Mouse (Mus musculus): ENCODE results near the gene Pbrm1. TPM values are rescaled to one million over a fixed set of nuclear protein-coding genes. Genes with fewer than 3 reads are reported as not detected.
A peak's percentile ranks its signal among the peaks of the same experiment; 100 is the strongest.

Gene Pbrm1
- total RNA-seq, 2 experiments from 2014 or later, result 64.6 to 82.9 TPM

DNA sequence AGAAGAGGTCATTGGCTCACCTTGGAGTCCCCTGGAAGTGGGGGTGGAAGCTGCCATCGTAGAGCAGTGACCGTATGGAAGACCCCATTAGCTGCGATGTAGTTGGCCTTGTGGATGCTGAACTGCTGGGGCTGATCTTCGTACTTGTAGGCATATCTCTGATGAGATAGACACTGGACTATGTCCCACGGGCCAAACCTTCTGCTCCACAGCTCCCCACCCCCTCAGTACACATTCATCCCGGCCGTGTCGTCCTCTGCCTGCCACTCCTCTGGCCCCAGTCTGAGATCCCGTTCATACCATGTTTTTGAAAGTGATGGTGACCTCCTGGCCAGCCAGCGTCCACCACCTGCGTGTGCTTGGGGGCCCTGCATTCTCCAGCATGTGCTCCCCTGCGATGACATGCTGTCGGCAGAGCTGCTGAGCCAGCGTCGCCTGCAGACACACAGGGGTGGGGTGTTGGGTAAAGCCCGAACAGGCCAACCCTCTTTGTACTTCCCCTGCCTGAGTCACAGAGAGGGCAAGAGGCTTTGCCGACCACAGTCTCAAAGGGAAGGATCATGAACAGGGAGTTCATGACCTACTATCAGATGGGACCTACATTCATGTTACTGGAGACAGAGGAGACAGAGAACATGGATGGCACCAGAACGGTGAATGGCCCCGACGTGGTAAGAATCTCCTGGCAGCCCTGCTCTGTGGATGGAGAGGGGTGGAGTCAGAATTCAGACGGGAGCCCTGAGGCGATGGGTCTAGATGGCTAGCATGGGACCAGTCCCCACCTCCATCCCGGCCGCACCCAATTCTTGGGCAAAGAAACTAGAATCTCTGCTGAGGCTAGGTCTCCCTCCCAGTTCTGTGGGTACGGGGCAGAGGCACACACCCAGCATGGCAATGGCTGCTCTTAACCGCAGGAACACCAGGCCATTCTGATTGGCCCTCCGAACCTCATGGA, 141.5 kb downstream of the Pbrm1 start:
- ATAC-seq (replicated peaks; ENCODE audit: low FRiP score, low TSS enrichment, poor library complexity, severe bottlenecking), result no peak

DNA sequence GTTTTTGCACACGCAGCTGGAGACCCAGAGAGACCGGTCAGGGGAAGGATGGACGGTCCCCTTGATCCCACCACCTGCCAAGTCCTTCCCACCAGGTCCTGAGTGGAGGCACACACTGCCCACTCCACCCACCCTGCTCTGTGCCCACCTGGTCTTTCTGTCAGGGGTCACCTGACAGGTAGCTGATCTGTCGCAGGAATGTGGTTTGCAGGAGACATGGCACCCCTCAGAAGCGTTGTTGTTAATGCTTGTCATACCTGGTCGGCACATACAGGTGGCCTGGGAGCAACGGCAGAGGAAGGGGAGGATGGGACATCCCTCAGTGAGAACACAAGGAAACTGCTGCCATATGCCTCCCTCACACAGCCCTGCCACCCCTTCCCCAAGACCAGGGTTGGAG, 142.3 kb downstream of the Pbrm1 start:
- ATAC-seq (replicated peaks; ENCODE audit: low FRiP score, low TSS enrichment, poor library complexity, severe bottlenecking), result no peak

DNA sequence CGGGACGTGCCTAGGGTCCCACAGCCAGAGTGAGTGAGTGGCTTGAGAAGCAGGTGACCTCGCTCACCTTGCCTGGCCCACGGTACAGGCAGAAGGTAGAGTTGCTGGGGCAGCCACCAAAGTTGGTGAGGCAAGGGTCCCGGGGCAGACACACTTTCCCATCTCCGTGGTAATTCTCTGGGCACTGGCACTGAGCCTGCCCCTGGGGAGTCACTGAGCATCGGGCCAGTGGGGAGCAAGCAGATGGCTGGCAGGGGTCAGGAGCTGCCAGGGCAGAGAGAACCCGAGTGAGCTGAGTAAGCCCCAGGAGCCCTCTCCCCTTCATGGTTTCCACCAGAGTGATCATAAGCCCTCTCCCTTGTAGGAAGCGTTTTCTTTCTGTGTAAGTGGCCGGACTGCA, 142.7 kb downstream of the Pbrm1 start:
- ATAC-seq (replicated peaks; ENCODE audit: low FRiP score, low TSS enrichment, poor library complexity, severe bottlenecking), result no peak

DNA sequence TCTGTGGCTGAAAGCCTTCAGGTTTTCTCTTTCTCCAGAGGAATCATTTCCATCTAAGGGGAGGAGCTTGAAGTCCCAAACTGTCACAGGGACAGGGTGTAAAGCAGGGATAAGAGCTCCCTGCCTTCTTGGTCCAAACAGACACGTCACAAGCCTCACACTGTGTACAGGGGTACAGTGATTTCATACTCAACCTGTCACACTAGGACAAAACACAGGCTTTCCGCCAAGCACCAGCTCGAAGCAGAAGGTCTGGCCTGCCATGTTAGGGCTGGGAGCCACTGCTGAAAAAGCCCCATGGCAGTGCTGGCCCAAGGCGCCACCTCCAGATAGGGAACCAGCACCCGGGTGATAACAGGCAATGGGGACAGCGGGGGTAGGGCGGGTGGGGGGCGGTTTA, 145.1 kb downstream of the Pbrm1 start:
- ATAC-seq (replicated peaks; ENCODE audit: low FRiP score, low TSS enrichment, poor library complexity, severe bottlenecking), result 0 out of 2 replicates have a peak, but pooled peaks have one; percentile 15

DNA sequence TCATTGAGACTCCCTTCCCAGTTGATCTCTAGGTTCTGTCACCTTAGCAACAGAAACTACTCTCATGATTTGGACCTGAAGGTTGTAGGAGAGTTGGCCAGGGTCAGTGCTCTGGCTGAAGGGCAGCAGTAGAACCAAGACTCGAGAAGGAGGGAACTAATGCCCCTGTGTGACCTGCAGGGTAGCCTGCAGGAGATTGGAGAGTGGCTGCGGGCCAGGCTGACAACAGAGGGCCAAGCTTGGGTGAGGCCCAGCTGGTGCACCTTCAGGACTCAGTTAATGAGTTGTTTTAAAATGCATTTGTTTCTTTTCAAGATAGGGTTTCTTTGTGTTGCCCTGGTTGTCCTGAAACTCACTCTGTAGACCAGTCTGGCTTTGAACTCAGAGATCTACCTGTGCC, 146.1 kb downstream of the Pbrm1 start:
- ATAC-seq (replicated peaks; ENCODE audit: low FRiP score, low TSS enrichment, poor library complexity, severe bottlenecking), result no peak

DNA sequence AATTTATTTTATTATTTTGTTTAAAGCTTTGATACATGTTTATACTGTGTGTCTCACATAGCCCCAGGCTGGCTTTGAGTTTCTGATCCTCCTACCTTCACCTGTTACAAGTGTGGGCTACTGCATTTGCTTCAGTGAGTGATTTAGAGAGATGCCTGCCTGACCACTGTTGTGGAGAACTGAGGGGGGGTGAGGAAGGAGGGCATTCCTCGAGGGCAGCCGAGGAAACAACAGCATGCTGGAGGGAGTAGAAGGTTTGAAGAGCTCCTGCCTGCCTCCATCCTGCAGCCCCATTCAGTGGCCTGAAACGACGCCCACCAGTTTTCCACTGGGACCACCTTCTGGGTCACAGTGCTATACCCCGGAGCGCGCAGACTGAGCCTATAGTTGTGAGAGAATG, 146.5 kb downstream of the Pbrm1 start:
- ATAC-seq (replicated peaks; ENCODE audit: low FRiP score, low TSS enrichment, poor library complexity, severe bottlenecking), result no peak

DNA sequence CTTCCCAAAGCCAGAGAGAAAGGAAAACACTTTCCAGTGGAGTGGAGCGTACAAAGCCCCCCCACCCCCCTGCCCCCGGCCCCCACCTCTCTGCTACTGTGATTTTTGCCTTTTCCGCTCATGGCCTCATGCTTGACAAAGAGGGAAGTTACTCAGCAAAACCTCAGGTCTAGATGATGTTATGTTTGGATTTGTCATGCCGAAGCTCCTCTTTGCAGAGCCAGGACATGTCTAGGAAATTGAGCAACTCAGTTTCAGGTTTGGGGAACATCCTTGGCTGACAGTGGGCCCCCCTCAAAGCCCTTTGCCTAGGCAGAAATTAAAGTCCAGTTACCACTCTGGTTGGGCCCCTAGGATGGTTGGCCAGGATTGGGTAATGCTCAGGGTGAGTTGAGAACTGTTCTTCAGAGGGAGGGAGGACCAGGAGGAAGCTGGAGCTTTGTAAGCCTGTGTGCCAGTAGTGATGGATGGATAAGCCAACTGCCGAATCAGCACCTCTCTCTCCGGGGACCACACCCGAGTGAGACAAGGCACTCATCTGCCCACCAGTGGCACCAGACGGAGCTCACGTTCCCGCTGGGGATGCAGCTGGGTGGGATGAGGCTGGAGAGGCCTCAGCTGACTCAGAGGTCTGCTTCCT, 147.2 kb downstream of the Pbrm1 start:
- ATAC-seq (replicated peaks; ENCODE audit: low FRiP score, low TSS enrichment, poor library complexity, severe bottlenecking), result peak; percentile 39; the same call in 1 of the 2 replicates

DNA sequence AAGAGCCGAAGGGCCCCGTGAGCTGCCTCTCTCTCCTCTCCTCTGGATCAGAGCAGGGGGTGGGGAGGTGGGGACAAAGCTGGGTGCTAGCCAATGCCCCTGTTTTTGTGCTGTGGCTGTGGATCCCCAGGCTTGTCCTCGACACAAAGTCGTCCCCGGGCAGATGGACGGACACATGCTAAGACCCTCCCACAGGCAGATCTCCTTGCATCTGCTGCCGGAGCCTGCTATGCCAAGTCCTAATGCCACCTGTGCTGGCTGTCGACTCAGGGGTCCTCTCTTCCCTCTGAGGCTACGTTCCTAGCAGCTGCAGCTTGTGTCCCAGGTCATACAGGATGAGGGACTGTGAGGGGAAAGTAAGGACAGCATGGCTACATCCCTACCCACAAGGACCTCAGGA, 147.9 kb downstream of the Pbrm1 start:
- no peak for ATAC-seq (replicated peaks; ENCODE audit: low FRiP score, low TSS enrichment, poor library complexity, severe bottlenecking)

DNA sequence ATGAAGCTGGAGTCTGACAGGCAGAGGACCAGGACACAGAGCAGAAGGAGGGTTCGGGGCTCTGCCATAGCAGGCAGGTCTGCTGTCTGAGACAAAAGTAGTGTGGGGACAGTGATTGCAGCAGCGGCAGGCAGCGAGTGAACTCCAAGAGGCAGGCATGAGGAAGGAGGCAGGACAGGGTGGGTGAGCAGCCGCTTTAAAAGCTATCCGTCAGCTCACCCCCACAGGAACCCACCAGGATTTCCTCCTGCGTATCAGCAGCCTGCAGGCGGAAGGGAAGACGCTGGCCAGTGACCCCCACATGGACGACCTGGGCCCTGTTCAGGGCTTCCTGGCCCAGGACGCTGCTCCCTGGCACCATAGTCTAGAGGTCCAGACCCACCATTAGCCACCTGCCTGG, 149.5 kb downstream of the Pbrm1 start, which contains the start of gene Stab1:
Gene Stab1 (minus strand): TSS at position 217 of the 400 bp plus-strand sequence.
- ATAC-seq (replicated peaks; ENCODE audit: low FRiP score, low TSS enrichment, poor library complexity, severe bottlenecking), result no peak

DNA sequence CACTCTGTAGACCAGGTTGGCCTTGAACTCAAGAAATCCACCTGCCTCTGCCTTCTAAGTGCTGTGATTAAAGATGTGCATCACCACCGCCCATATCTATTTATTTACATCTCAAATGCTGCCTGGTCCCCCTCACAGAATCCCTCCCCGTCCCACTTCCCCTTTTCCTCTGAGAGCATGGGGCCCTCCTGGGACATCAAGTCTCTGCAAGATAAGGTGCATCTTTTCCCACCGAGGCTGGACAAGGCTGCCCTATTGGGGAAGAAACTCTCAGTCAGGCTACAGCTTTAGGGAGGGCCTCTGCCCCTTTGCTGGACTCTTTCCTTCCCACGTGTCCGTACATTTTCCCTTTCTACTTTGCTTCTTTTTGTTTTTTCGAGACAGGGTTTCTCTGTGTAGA, 150.6 kb downstream of the Pbrm1 start:
- ATAC-seq (replicated peaks; ENCODE audit: low FRiP score, low TSS enrichment, poor library complexity, severe bottlenecking), result no peak

DNA sequence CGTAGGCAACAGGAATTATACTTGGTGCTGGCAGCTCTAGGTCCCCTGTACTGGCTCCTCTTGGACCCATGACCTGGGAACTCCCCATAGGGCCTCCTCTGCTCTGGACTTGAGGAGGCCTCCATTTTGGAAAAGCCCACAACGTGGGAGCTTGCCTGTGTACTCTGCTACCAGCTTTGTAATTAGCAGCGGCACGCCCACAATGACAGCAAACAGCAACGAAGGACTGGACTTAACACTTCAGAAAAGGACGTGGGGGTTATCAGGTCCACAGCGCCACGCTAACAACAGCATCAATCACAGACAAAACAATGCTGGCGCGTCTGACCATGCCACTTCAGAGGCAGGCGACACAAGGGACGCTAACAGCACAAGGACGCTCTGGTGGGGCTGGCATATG, 152.0 kb downstream of the Pbrm1 start:
- ATAC-seq (replicated peaks; ENCODE audit: low FRiP score, low TSS enrichment, poor library complexity, severe bottlenecking), result no peak

Other genes starting within 250 kb of the Pbrm1 start
- gene Tmem110, start 193.5 kb upstream of the Pbrm1 start, total RNA-seq (2014; fragmentation: Nextera tagmentation), result 3.3 and 14.3 TPM in 2 replicates
- 4.1 and 6.9 TPM in 2 replicates for gene Tmem110, start 193.5 kb upstream of the Pbrm1 start, total RNA-seq (2017)
- gene Mustn1, start 139.9 kb upstream of the Pbrm1 start, total RNA-seq (2014; fragmentation: Nextera tagmentation), result 0.52 and 1.4 TPM in 2 replicates
- gene Mustn1, start 139.9 kb upstream of the Pbrm1 start, total RNA-seq (2017), result 1.2 TPM in 1 of 2 replicates, not detected in the other
- not detected in 2 replicates for gene Itih4, start 132.7 kb upstream of the Pbrm1 start, total RNA-seq (2014; fragmentation: Nextera tagmentation)
- gene Itih4, start 132.7 kb upstream of the Pbrm1 start, total RNA-seq (2017), result not detected in 2 replicates
- not detected in 2 replicates for gene Itih3, start 95.4 kb upstream of the Pbrm1 start, total RNA-seq (2014; fragmentation: Nextera tagmentation)
- not detected in 2 replicates for gene Itih3, start 95.4 kb upstream of the Pbrm1 start, total RNA-seq (2017)
- gene Itih1, start 75.8 kb upstream of the Pbrm1 start, total RNA-seq (2014; fragmentation: Nextera tagmentation), result not detected in 2 replicates
- not detected in 2 replicates for gene Itih1, start 75.8 kb upstream of the Pbrm1 start, total RNA-seq (2017)
- 7.8 and 8.2 TPM in 2 replicates for gene Nek4, start 67.8 kb upstream of the Pbrm1 start, total RNA-seq (2014; fragmentation: Nextera tagmentation)
- 8.3 and 10.7 TPM in 2 replicates for gene Nek4, start 67.8 kb upstream of the Pbrm1 start, total RNA-seq (2017)
- 41.3 and 42.4 TPM in 2 replicates for gene Glt8d1, start 17.7 kb upstream of the Pbrm1 start, total RNA-seq (2014; fragmentation: Nextera tagmentation)
- 19.3 and 44.1 TPM in 2 replicates for gene Glt8d1, start 17.7 kb upstream of the Pbrm1 start, total RNA-seq (2017)
- gene Spcs1, start 17.5 kb upstream of the Pbrm1 start, total RNA-seq (2014; fragmentation: Nextera tagmentation), result 188 and 214 TPM in 2 replicates
- 91.6 and 97.9 TPM in 2 replicates for gene Spcs1, start 17.5 kb upstream of the Pbrm1 start, total RNA-seq (2017)
- gene Gnl3, start within 50 bp of the Pbrm1 start, total RNA-seq (2014; fragmentation: Nextera tagmentation), result 442 and 595 TPM in 2 replicates
- gene Gnl3, start within 50 bp of the Pbrm1 start, total RNA-seq (2017), result 624 and 645 TPM in 2 replicates
- 161 and 205 TPM in 2 replicates for gene Smim4, start 109.8 kb downstream of the Pbrm1 start, total RNA-seq (2014; fragmentation: Nextera tagmentation)
- 56.2 and 61.8 TPM in 2 replicates for gene Smim4, start 109.8 kb downstream of the Pbrm1 start, total RNA-seq (2017)
- gene Nt5dc2, start 111.9 kb downstream of the Pbrm1 start, total RNA-seq (2014; fragmentation: Nextera tagmentation), result 82.3 and 91.5 TPM in 2 replicates
- gene Nt5dc2, start 111.9 kb downstream of the Pbrm1 start, total RNA-seq (2017), result 49.2 and 87.0 TPM in 2 replicates
- 0.20 and 0.37 TPM in 2 replicates for gene Stab1, start 149.5 kb downstream of the Pbrm1 start, total RNA-seq (2014; fragmentation: Nextera tagmentation)
- not detected in 2 replicates for gene Stab1, start 149.5 kb downstream of the Pbrm1 start, total RNA-seq (2017)
- gene Tnnc1, start 189.2 kb downstream of the Pbrm1 start, total RNA-seq (2014; fragmentation: Nextera tagmentation), result 1.8 TPM in 1 of 2 replicates, not detected in the other
- gene Tnnc1, start 189.2 kb downstream of the Pbrm1 start, total RNA-seq (2017), result not detected in 2 replicates
- gene Nisch, start 197.8 kb downstream of the Pbrm1 start, total RNA-seq (2014; fragmentation: Nextera tagmentation), result 144 and 164 TPM in 2 replicates
- 67.7 and 77.9 TPM in 2 replicates for gene Nisch, start 197.8 kb downstream of the Pbrm1 start, total RNA-seq (2017)
- gene Sema3g, start 198.7 kb downstream of the Pbrm1 start, total RNA-seq (2014; fragmentation: Nextera tagmentation), result not detected in 2 replicates
- gene Sema3g, start 198.7 kb downstream of the Pbrm1 start, total RNA-seq (2017), result not detected in 2 replicates
- gene Phf7, start 232.2 kb downstream of the Pbrm1 start, total RNA-seq (2014; fragmentation: Nextera tagmentation), result 10.2 and 23.0 TPM in 2 replicates
- gene Phf7, start 232.2 kb downstream of the Pbrm1 start, total RNA-seq (2017), result 9.8 and 15.7 TPM in 2 replicates
- 42.7 and 43.6 TPM in 2 replicates for gene Bap1, start 232.3 kb downstream of the Pbrm1 start, total RNA-seq (2014; fragmentation: Nextera tagmentation)
- gene Bap1, start 232.3 kb downstream of the Pbrm1 start, total RNA-seq (2017), result 65.4 and 67.9 TPM in 2 replicates

Data from megakaryocyte-erythroid progenitor cell, adult 5-6 weeks (primary cell).